Mouse (Mus musculus) thymus, postnatal 25 days (tissue): ENCODE data around the gene Hrnr.

Experiments
- DNase-seq: peaks from one replicate; pipeline ENCODE4 v3.0.0; 2022

The Hrnr gene

GRCm38 (mm10) chr3:93319449-93319848 lies at the start of gene Hrnr:
Hrnr (plus strand) TSS chr3:93319749.
- DNase-seq = no peak

- no peak for DNase-seq
These were observed 46.3 kb upstream of the Hrnr start, which contains the start of gene Flg for GRCm38 (mm10) chr3:93273223-93273622. Flg (plus strand) TSS chr3:93273523.

GRCm38 (mm10) chr3:93297542-93297941 lies 22.0 kb upstream of the Hrnr start:
- no peak for DNase-seq

- no peak for DNase-seq
These were observed 19.7 kb upstream of the Hrnr start for GRCm38 (mm10) chr3:93299832-93300231.

- DNase-seq = no peak
These were observed 17.7 kb upstream of the Hrnr start for GRCm38 (mm10) chr3:93301896-93302295.

- no peak for DNase-seq
These were observed 13.4 kb upstream of the Hrnr start for GRCm38 (mm10) chr3:93306142-93306541.

- no peak for DNase-seq
These were observed 8.2 kb upstream of the Hrnr start for GRCm38 (mm10) chr3:93311371-93311770.

GRCm38 (mm10) chr3:93314388-93314787 lies 5.2 kb upstream of the Hrnr start:
- DNase-seq = no peak

- no peak for DNase-seq
These were observed 18.2 kb downstream of the Hrnr start for GRCm38 (mm10) chr3:93337749-93338148.

- DNase-seq = no peak
These were observed 20.5 kb downstream of the Hrnr start for GRCm38 (mm10) chr3:93340021-93340420.

GRCm38 (mm10) chr3:93346896-93347295 lies 27.3 kb downstream of the Hrnr start:
- DNase-seq = no peak

- DNase-seq = peak; percentile 50
These were observed 40.5 kb downstream of the Hrnr start for GRCm38 (mm10) chr3:93360045-93360444.

- no peak for DNase-seq
These were observed 42.5 kb downstream of the Hrnr start for GRCm38 (mm10) chr3:93361933-93362574.

- no peak for DNase-seq
These were observed 47.5 kb downstream of the Hrnr start for GRCm38 (mm10) chr3:93366966-93367575.

- no peak for DNase-seq
These were observed 48.6 kb downstream of the Hrnr start for GRCm38 (mm10) chr3:93368171-93368570.

- no peak for DNase-seq
These were observed 53.9 kb downstream of the Hrnr start for GRCm38 (mm10) chr3:93373416-93373815.

- DNase-seq = no peak
These were observed 55.6 kb downstream of the Hrnr start for GRCm38 (mm10) chr3:93375196-93375595.

GRCm38 (mm10) chr3:93375601-93376000 lies 56.1 kb downstream of the Hrnr start:
- no peak for DNase-seq

- DNase-seq = no peak
These were observed 58.6 kb downstream of the Hrnr start for GRCm38 (mm10) chr3:93378146-93378545.
